Mouse (Mus musculus) embryonic facial prominence, embryonic 12.5 days (tissue): ENCODE results near the gene Alkbh5. TPM values are rescaled to one million over a fixed set of nuclear protein-coding genes. Genes with fewer than 3 reads are reported as not detected.
"Not testable (repeated sequence)": the region's sequence is repeated elsewhere in the genome, so short reads cannot be mapped to it uniquely, and the experiment has no call there.

Experiments used
- ATAC-seq: fragments of 200-750 bp; cut with Nextera tagmentation; 2 replicates; pipeline ENCODE4 v1.8.0; 2017; ENCODE audit not compliant: insufficient number of reproducible peaks, insufficient read depth, low FRiP score, low TSS enrichment
- H3K27ac ChIP-seq: fragments of 300-500 bp; sonication (generic); 2 replicates; pipeline ENCODE4 v1.5.1; 2016; ENCODE audit warnings: mild to moderate bottlenecking
- H3K27me3 ChIP-seq: fragments of 300-500 bp; sonication (generic); 2 replicates; pipeline ENCODE4 v1.6.1; 2016; ENCODE audit warnings: mild to moderate bottlenecking, moderate library complexity
- H3K36me3 ChIP-seq: fragments of 300-500 bp; sonication (generic); 2 replicates; pipeline ENCODE4 v1.6.1; 2016; ENCODE audit warnings: mild to moderate bottlenecking
- H3K4me1 ChIP-seq: fragments of 300-500 bp; sonication (generic); 2 replicates; pipeline ENCODE4 v1.6.1; 2016
- H3K4me2 ChIP-seq: fragments of 300-500 bp; sonication (generic); replicated peaks from 2 replicates; pipeline ENCODE4 v1.6.1; 2016; ENCODE audit warnings: mild to moderate bottlenecking, moderate library complexity
- H3K4me3 ChIP-seq: fragments of 300-500 bp; sonication (generic); 2 replicates; pipeline ENCODE4 v1.5.1; 2016; ENCODE audit warnings: mild to moderate bottlenecking
- H3K9ac ChIP-seq: fragments of 300-500 bp; sonication (generic); 2 replicates; pipeline ENCODE4 v1.6.1; 2016; ENCODE audit warnings: mild to moderate bottlenecking, moderate library complexity
- H3K9me3 ChIP-seq: fragments of 300-500 bp; sonication (generic); 2 replicates; pipeline ENCODE4 v1.6.1; 2016; ENCODE audit warnings: mild to moderate bottlenecking, moderate library complexity
- WGBS: fragments of 180-500 bp; shearing (Covaris S2); methylation state at CpG from one replicate; pipeline ENCODE4 v1.1.7; 2016; 5-methylcytosine and 5-hydroxymethylcytosine counted together
- polyA plus RNA-seq: library from polyadenylated mRNA; unstranded; fragments of >200 nt; fragmentation: Nextera tagmentation; extraction: Ambion mirVana; gene quantifications from 2 replicates; pipeline ENCODE4 v1.2.1, GENCODE M21; 2016

Alkbh5 gene
- polyA plus RNA-seq, 1 experiment from 2014 or later, result 37.8 TPM

GRCm38 (mm10) chr11:60545433-60545832, 9.3 kb downstream of the Alkbh5 start:
- no peak overlapping the region for H3K27ac ChIP-seq
- no peak for ATAC-seq
- WGBS, result 86% methylated on average over 4 of the region's 4 CpGs
- H3K4me1 ChIP-seq, result peaks cover 13% of the 10 kb centered on the region
- H3K36me3 ChIP-seq, result peaks cover 49% of the 10 kb centered on the region
- H3K4me2 ChIP-seq, result no peak overlapping the region
- no peaks in the 10 kb centered on the region for H3K9me3 ChIP-seq
- no peak overlapping the region for H3K4me3 ChIP-seq
- H3K27me3 ChIP-seq, result no peaks in the 10 kb centered on the region
- no peak overlapping the region for H3K9ac ChIP-seq

- H3K36me3 ChIP-seq, result peaks cover 63% of the 10 kb centered on the region
- no peak overlapping the region for H3K27ac ChIP-seq
- no peaks in the 10 kb centered on the region for H3K27me3 ChIP-seq
- H3K9me3 ChIP-seq, result no peaks in the 10 kb centered on the region
- H3K4me3 ChIP-seq, result no peak overlapping the region
- no peak overlapping the region for H3K4me2 ChIP-seq
- ATAC-seq, result no peak
- 0 out of 2 replicates have a peak, but pooled peaks cover 3% of the 10 kb centered on the region for H3K4me1 ChIP-seq
- no peak overlapping the region for H3K9ac ChIP-seq
- 92% methylated on average over 3 of the region's 3 CpGs for WGBS
Observed at GRCm38 (mm10) chr11:60548112-60548511, 11.9 kb downstream of the Alkbh5 start.

GRCm38 (mm10) chr11:60553091-60553490, 16.9 kb downstream of the Alkbh5 start:
- peaks cover 84% of the 10 kb centered on the region for H3K36me3 ChIP-seq
- H3K9ac ChIP-seq, result no peak overlapping the region
- H3K27me3 ChIP-seq, result no peaks in the 10 kb centered on the region
- H3K4me1 ChIP-seq, result no peaks in the 10 kb centered on the region
- H3K4me2 ChIP-seq, result no peak overlapping the region
- H3K4me3 ChIP-seq, result no peak overlapping the region
- no peak overlapping the region for H3K27ac ChIP-seq
- no peaks in the 10 kb centered on the region for H3K9me3 ChIP-seq
- no peak for ATAC-seq

- peaks cover 50% of the 10 kb centered on the region for H3K36me3 ChIP-seq
- H3K4me2 ChIP-seq, result no peak overlapping the region
- no peak overlapping the region for H3K9ac ChIP-seq
- no peaks in the 10 kb centered on the region for H3K27me3 ChIP-seq
- H3K4me3 ChIP-seq, result no peak overlapping the region
- no peak for ATAC-seq
- H3K27ac ChIP-seq, result no peak overlapping the region
- H3K4me1 ChIP-seq, result no peaks in the 10 kb centered on the region
- WGBS, result 92% methylated on average over 3 of the region's 3 CpGs
- no peaks in the 10 kb centered on the region for H3K9me3 ChIP-seq
Observed at GRCm38 (mm10) chr11:60557675-60558074, 21.5 kb downstream of the Alkbh5 start.

GRCm38 (mm10) chr11:60559342-60559741, 23.2 kb downstream of the Alkbh5 start:
- Histone ChIP-seq H3K9me3 (no peaks in the 10 kb centered on the region), H3K4me1 (no peaks in the 10 kb centered on the region), H3K27ac (no peak overlapping the region), H3K36me3 (peaks cover 34% of the 10 kb centered on the region), H3K27me3 (no peaks in the 10 kb centered on the region), H3K4me3 (no peak overlapping the region), H3K9ac (no peak overlapping the region), H3K4me2 (no peak overlapping the region)
- no peak for ATAC-seq
- 24% methylated on average over 3 of the region's 3 CpGs for WGBS

- not testable (repeated sequence) for H3K27ac ChIP-seq, H3K4me1 ChIP-seq, H3K9me3 ChIP-seq, ATAC-seq, H3K4me3 ChIP-seq, H3K27me3 ChIP-seq, H3K4me2 ChIP-seq, H3K36me3 ChIP-seq, H3K9ac ChIP-seq
- 66% methylated on average over 11 of the region's 12 CpGs for WGBS
Observed at GRCm38 (mm10) chr11:60574006-60574405, 37.8 kb downstream of the Alkbh5 start.

Other genes with a start within 250 kb of the Alkbh5 start
- 28.4 and 28.7 TPM in 2 replicates for gene Tom1l2, start 183.5 kb upstream of the Alkbh5 start, polyA plus RNA-seq
- gene Drc3, start 183.1 kb upstream of the Alkbh5 start, polyA plus RNA-seq, result 2.0 and 2.3 TPM in 2 replicates
- gene Gid4, start 119.2 kb upstream of the Alkbh5 start, polyA plus RNA-seq, result 28.0 and 28.9 TPM in 2 replicates
- gene Atpaf2, start 117.9 kb upstream of the Alkbh5 start, polyA plus RNA-seq, result 48.8 and 51.9 TPM in 2 replicates
- 118 and 122 TPM in 2 replicates for gene Drg2, start 81.8 kb upstream of the Alkbh5 start, polyA plus RNA-seq
- gene Myo15, start 67.0 kb upstream of the Alkbh5 start, polyA plus RNA-seq, result 0.52 and 0.63 TPM in 2 replicates
- gene Llgl1, start 163.3 kb downstream of the Alkbh5 start, polyA plus RNA-seq, result 105 and 110 TPM in 2 replicates
- 72.9 and 76.2 TPM in 2 replicates for gene Flii, start 190.9 kb downstream of the Alkbh5 start, polyA plus RNA-seq
- 19.1 and 19.6 TPM in 2 replicates for gene Mief2, start 192.0 kb downstream of the Alkbh5 start, polyA plus RNA-seq
- gene Top3a, start 241.0 kb downstream of the Alkbh5 start, polyA plus RNA-seq, result 21.6 and 22.1 TPM in 2 replicates
- gene Smcr8, start 241.1 kb downstream of the Alkbh5 start, polyA plus RNA-seq, result 7.2 and 8.0 TPM in 2 replicates